Mouse (Mus musculus) liver, embryonic 14.5 days (tissue): ENCODE data around the gene Cdh5.

Experiments
- CTCF ChIP-seq: IDR thresholded peaks from 2 replicates; pipeline ENCODE4 v1.5.1; 2016; ENCODE audit warnings: antibody characterized with exemption, low read depth, control low read depth
- EP300 ChIP-seq: IDR thresholded peaks from 2 replicates; pipeline ENCODE4 v1.6.1; 2016; ENCODE audit warnings: antibody characterized with exemption, low read depth

GRCm38 (mm10) chr8:104123080-104123657, 21.7 kb downstream of the Cdh5 start:
- no peak for TF ChIP-seq CTCF
- no peak for TF ChIP-seq EP300
